Mouse (Mus musculus): ENCODE data around the gene Trub2. TPM values are rescaled to one million over a fixed set of nuclear protein-coding genes. Genes with fewer than 3 reads are reported as not detected.

Gene Trub2
- polyA plus RNA-seq, 1 experiment, result 12.4 TPM

- Histone ChIP-seq H3K4me1 (ENCODE audit: control insufficient read depth, insufficient read depth, low read length) (no peaks in the 10 kb centered on the region), H3K27me3 (ENCODE audit: control insufficient read depth, insufficient read depth, low read length) (no peaks in the 10 kb centered on the region), H3K4me3 (ENCODE audit: control insufficient read depth, low read depth, low read length) (no peak overlapping the region), H3K27ac (ENCODE audit: control insufficient read depth, insufficient read depth, low read depth, low read length) (no peak overlapping the region), H3K36me3 (ENCODE audit: control insufficient read depth, insufficient read depth, low read length) (no peaks in the 10 kb centered on the region)
- TF ChIP-seq POLR2A (IDR thresholded peaks at IDR 0.05; ENCODE audit: control insufficient read depth, low read depth, low read length), result no peak
- TF ChIP-seq CTCF (IDR thresholded peaks at IDR 0.05; ENCODE audit: control insufficient read depth, insufficient read depth, insufficient replicate concordance, low read depth, low read length), result no peak
These were observed 16.5 kb downstream of the Trub2 start for GRCm38 (mm10) chr2:29771611-29772461.

GRCm38 (mm10) chr2:29770162-29770561, 18.1 kb downstream of the Trub2 start:
- Histone ChIP-seq H3K4me1 (ENCODE audit: control insufficient read depth, insufficient read depth, low read length) (no peaks in the 10 kb centered on the region), H3K36me3 (ENCODE audit: control insufficient read depth, insufficient read depth, low read length) (no peaks in the 10 kb centered on the region), H3K27ac (ENCODE audit: control insufficient read depth, insufficient read depth, low read depth, low read length) (no peak overlapping the region), H3K4me3 (ENCODE audit: control insufficient read depth, low read depth, low read length) (no peak overlapping the region), H3K27me3 (ENCODE audit: control insufficient read depth, insufficient read depth, low read length) (no peaks in the 10 kb centered on the region)
- no peak for TF ChIP-seq CTCF (IDR thresholded peaks at IDR 0.05; ENCODE audit: control insufficient read depth, insufficient read depth, insufficient replicate concordance, low read depth, low read length)
- TF ChIP-seq POLR2A (IDR thresholded peaks at IDR 0.05; ENCODE audit: control insufficient read depth, low read depth, low read length), result no peak

DNA sequence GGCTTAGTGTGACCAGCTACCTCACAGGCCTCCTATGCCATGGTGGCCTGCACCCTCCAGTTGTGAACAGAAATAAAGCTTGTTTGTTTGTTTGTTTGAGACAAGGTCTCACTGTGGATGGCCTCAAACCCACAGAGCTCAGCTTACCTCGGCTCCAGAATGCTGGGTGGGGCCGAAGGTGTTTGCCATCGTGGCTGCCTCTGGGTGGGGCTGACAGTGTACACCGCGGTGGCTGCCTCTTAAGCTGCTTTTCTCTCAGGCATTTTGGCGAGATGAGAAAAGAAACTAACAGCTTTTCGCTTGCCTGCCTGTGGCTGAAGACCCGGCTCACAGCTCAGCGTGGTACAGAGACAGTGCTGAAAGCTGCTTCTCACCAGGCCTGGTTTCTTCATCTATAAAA, 19.4 kb downstream of the Trub2 start:
- Histone ChIP-seq H3K27ac (ENCODE audit: control insufficient read depth, insufficient read depth, low read depth, low read length) (no peak overlapping the region), H3K4me1 (ENCODE audit: control insufficient read depth, insufficient read depth, low read length) (no peaks in the 10 kb centered on the region), H3K4me3 (ENCODE audit: control insufficient read depth, low read depth, low read length) (no peak overlapping the region), H3K36me3 (ENCODE audit: control insufficient read depth, insufficient read depth, low read length) (no peaks in the 10 kb centered on the region), H3K27me3 (ENCODE audit: control insufficient read depth, insufficient read depth, low read length) (no peaks in the 10 kb centered on the region)
- TF ChIP-seq POLR2A (IDR thresholded peaks at IDR 0.05; ENCODE audit: control insufficient read depth, low read depth, low read length) (no peak), CTCF (IDR thresholded peaks at IDR 0.05; ENCODE audit: control insufficient read depth, insufficient read depth, insufficient replicate concordance, low read depth, low read length) (no peak)

DNA sequence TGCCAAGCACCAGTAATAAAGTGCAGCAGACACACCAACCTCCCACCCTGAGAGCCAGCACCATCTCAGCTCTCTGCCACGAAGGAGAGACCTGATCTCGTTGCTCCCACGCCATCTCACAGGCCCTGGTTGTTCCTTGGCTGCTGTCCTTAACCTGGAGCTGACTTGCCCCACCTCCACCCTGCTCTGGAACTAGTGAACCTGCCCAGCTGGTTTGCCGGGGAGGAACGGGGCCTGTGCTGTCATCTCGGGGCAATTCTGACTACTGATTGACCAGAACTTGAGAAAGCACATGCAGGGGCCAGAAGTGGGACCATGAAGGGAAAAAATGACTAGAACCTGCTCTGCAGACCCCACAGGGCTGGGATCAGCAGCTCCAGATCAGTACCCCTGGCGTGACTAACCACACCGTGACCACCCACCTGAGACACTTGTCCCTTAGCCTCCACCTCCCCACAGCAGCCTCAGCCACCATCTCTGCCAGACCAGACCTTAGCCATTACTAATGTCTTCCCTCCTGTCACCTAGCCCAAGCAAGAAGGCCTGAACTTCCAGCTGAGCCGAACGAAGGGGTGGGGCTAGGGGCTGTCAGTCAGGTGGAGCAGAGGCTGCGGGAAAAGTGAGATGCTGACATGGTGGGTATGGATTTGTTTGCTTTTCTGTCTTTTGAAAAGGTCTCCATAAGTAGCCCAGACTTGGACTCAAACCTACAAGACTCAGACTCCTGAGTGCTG, 20.2 kb downstream of the Trub2 start:
- Histone ChIP-seq H3K4me3 (ENCODE audit: control insufficient read depth, low read depth, low read length) (no peak overlapping the region), H3K36me3 (ENCODE audit: control insufficient read depth, insufficient read depth, low read length) (no peaks in the 10 kb centered on the region), H3K27ac (ENCODE audit: control insufficient read depth, insufficient read depth, low read depth, low read length) (no peak overlapping the region), H3K4me1 (ENCODE audit: control insufficient read depth, insufficient read depth, low read length) (no peaks in the 10 kb centered on the region), H3K27me3 (ENCODE audit: control insufficient read depth, insufficient read depth, low read length) (no peaks in the 10 kb centered on the region)
- TF ChIP-seq CTCF (IDR thresholded peaks at IDR 0.05; ENCODE audit: control insufficient read depth, insufficient read depth, insufficient replicate concordance, low read depth, low read length) (no peak), POLR2A (IDR thresholded peaks at IDR 0.05; ENCODE audit: control insufficient read depth, low read depth, low read length) (no peak)

GRCm38 (mm10) chr2:29764831-29765230, 23.5 kb downstream of the Trub2 start:
- Histone ChIP-seq H3K4me1 (ENCODE audit: control insufficient read depth, insufficient read depth, low read length) (no peaks in the 10 kb centered on the region), H3K4me3 (ENCODE audit: control insufficient read depth, low read depth, low read length) (no peak overlapping the region), H3K27ac (ENCODE audit: control insufficient read depth, insufficient read depth, low read depth, low read length) (no peak overlapping the region), H3K36me3 (ENCODE audit: control insufficient read depth, insufficient read depth, low read length) (no peaks in the 10 kb centered on the region), H3K27me3 (ENCODE audit: control insufficient read depth, insufficient read depth, low read length) (no peaks in the 10 kb centered on the region)
- TF ChIP-seq CTCF (IDR thresholded peaks at IDR 0.05; ENCODE audit: control insufficient read depth, insufficient read depth, insufficient replicate concordance, low read depth, low read length) (peak; percentile 94; the same call in 1 of the 2 replicates), POLR2A (IDR thresholded peaks at IDR 0.05; ENCODE audit: control insufficient read depth, low read depth, low read length) (no peak)

DNA sequence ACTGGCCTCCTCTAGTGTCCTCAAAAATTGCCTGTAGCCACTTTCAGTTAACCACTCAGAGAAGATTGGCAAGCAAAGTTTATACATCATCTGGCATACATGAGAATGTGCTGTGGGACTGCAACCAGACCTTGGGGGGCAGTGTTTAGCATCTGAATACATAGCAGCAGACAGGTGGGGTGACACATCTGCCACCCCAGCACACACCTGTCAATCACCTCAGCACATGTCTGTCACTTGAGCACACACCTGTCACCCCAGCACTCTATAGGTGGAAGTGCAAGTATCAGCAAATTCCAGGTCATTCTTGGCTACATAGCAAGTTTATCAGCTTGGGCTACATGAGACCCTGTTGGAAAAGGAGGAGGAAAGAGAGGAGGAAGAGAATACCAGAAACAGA, 32.6 kb downstream of the Trub2 start:
- peaks cover 12% of the 10 kb centered on the region for H3K4me1 ChIP-seq (ENCODE audit: control insufficient read depth, insufficient read depth, low read length)
- no peak overlapping the region for H3K27ac ChIP-seq (ENCODE audit: control insufficient read depth, insufficient read depth, low read depth, low read length)
- TF ChIP-seq POLR2A (IDR thresholded peaks at IDR 0.05; ENCODE audit: control insufficient read depth, low read depth, low read length) (no peak), CTCF (IDR thresholded peaks at IDR 0.05; ENCODE audit: control insufficient read depth, insufficient read depth, insufficient replicate concordance, low read depth, low read length) (no peak)
- H3K36me3 ChIP-seq (ENCODE audit: control insufficient read depth, insufficient read depth, low read length), result no peaks in the 10 kb centered on the region
- H3K4me3 ChIP-seq (ENCODE audit: control insufficient read depth, low read depth, low read length), result no peak overlapping the region
- no peaks in the 10 kb centered on the region for H3K27me3 ChIP-seq (ENCODE audit: control insufficient read depth, insufficient read depth, low read length)

DNA sequence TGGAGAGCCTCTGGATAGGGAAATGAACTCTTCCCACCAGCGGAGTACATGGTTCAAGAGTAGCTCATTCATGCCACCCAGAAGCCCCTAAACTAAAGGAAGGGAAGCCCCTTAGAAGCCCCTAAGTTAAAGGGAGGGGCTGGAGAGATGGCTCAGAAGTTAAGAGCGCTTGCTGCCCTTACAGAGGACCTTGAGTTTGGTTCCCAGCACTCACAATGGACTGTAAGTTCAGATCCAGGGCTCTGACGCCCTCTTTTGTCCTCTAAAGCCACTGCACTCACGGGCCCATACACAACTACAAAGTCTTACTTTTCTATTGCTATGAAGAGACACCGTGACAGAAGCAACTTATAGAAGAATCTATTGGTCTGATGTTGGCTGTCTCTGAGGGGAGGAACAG, 35.9 kb downstream of the Trub2 start:
- H3K4me3 ChIP-seq (ENCODE audit: control insufficient read depth, low read depth, low read length), result no peak overlapping the region
- H3K27ac ChIP-seq (ENCODE audit: control insufficient read depth, insufficient read depth, low read depth, low read length), result no peak overlapping the region
- no peaks in the 10 kb centered on the region for H3K27me3 ChIP-seq (ENCODE audit: control insufficient read depth, insufficient read depth, low read length)
- peaks cover 19% of the 10 kb centered on the region for H3K4me1 ChIP-seq (ENCODE audit: control insufficient read depth, insufficient read depth, low read length)
- TF ChIP-seq CTCF (IDR thresholded peaks at IDR 0.05; ENCODE audit: control insufficient read depth, insufficient read depth, insufficient replicate concordance, low read depth, low read length) (no peak), POLR2A (IDR thresholded peaks at IDR 0.05; ENCODE audit: control insufficient read depth, low read depth, low read length) (no peak)
- H3K36me3 ChIP-seq (ENCODE audit: control insufficient read depth, insufficient read depth, low read length), result no peaks in the 10 kb centered on the region

All from testis, adult 2 months (tissue).